Comparison of ENCODE assay signal across 8 mouse cellular contexts in genomic region chr15:52458782-52459181, GRCm38 (mm10).
A peak's percentile ranks its signal among the peaks of the same experiment; 100 is the strongest.
DNase-seq lines count a peak whose midpoint lies in the region; ATAC-seq lines count a peak whose summit lies in the region.

No protein-coding gene starts in this region.

- H3K27me3 ChIP-seq in limb, embryonic 12.5 days: no peaks in the 10 kb centered on the region
- no peaks in the 10 kb centered on the region for H3K27me3 ChIP-seq in stomach, embryonic 16.5 days (ENCODE audit: control insufficient read depth, insufficient read depth, low read length)

- H3K27ac ChIP-seq in limb, embryonic 12.5 days: no peak overlapping the region
- H3K27ac ChIP-seq in stomach, embryonic 16.5 days (ENCODE audit: low read length): no peak overlapping the region

- H3K9ac ChIP-seq in limb, embryonic 12.5 days (replicated peaks): no peak overlapping the region
- no peak overlapping the region for H3K9ac ChIP-seq in stomach, embryonic 16.5 days (ENCODE audit: low read length)

- H3K4me1 ChIP-seq in limb, embryonic 12.5 days (replicated peaks): peaks cover 4% of the 10 kb centered on the region; the same call in 1 of the 2 replicates
- H3K4me1 ChIP-seq in stomach, embryonic 16.5 days (ENCODE audit: control insufficient read depth, insufficient read depth, low read length): no peaks in the 10 kb centered on the region

- DNase-seq in urinary bladder, adult 18-20 months (ENCODE audit: low spot score in 2 of 2): peak; percentile 44 to 52
- DNase-seq in urinary bladder, postnatal 10 days (ENCODE audit: low spot score): no peak
- peak; percentile 79 for DNase-seq in embryo, embryonic 11.5 days (ENCODE audit: low read depth, low spot score)
- DNase-seq in heart, adult 18-20 months: peak; percentile 27 to 75
- DNase-seq in kidney, adult 9 months: peak; percentile 75
- peak; percentile 1 to 13 for DNase-seq in natural killer cell, adult 2 months (ENCODE audit: low spot score in 2 of 2)

- no peaks in the 10 kb centered on the region for H3K36me3 ChIP-seq in limb, embryonic 12.5 days
- no peaks in the 10 kb centered on the region for H3K36me3 ChIP-seq in stomach, embryonic 16.5 days (ENCODE audit: control insufficient read depth, insufficient read depth, low read length)

- no peaks in the 10 kb centered on the region for H3K9me3 ChIP-seq in limb, embryonic 12.5 days
- H3K9me3 ChIP-seq in stomach, embryonic 16.5 days (replicated peaks; ENCODE audit: control insufficient read depth, low read length): no peaks in the 10 kb centered on the region

- no peak overlapping the region for H3K4me3 ChIP-seq in limb, embryonic 12.5 days (replicated peaks)
- no peak overlapping the region for H3K4me3 ChIP-seq in stomach, embryonic 16.5 days (replicated peaks; ENCODE audit: low read length)

- 1% methylated on average over 3 of the region's 3 CpGs for WGBS in limb, embryonic 12.5 days
- 3% methylated on average over 3 of the region's 3 CpGs for WGBS in stomach, embryonic 16.5 days

- H3K4me2 ChIP-seq in limb, embryonic 12.5 days: peak overlapping the region; percentile 25
- no peak overlapping the region for H3K4me2 ChIP-seq in stomach, embryonic 16.5 days (ENCODE audit: low read depth, low read length)

- ATAC-seq in limb, embryonic 12.5 days (ENCODE audit: insufficient number of reproducible peaks, insufficient read depth, low FRiP score, low TSS enrichment, low read depth): no peak
- peak; percentile 56; the same call in 1 of the 2 replicates for ATAC-seq in stomach, embryonic 16.5 days (ENCODE audit: insufficient read depth, low FRiP score)
